Mouse (Mus musculus) embryo, embryonic 11 days (tissue): ENCODE measurements around the gene Rnf113a2.

ENCODE experiments used
- DNase-seq: peaks from one replicate; pipeline ENCODE4 v3.0.0-alpha.2; 2015

The Rnf113a2 gene

DNA sequence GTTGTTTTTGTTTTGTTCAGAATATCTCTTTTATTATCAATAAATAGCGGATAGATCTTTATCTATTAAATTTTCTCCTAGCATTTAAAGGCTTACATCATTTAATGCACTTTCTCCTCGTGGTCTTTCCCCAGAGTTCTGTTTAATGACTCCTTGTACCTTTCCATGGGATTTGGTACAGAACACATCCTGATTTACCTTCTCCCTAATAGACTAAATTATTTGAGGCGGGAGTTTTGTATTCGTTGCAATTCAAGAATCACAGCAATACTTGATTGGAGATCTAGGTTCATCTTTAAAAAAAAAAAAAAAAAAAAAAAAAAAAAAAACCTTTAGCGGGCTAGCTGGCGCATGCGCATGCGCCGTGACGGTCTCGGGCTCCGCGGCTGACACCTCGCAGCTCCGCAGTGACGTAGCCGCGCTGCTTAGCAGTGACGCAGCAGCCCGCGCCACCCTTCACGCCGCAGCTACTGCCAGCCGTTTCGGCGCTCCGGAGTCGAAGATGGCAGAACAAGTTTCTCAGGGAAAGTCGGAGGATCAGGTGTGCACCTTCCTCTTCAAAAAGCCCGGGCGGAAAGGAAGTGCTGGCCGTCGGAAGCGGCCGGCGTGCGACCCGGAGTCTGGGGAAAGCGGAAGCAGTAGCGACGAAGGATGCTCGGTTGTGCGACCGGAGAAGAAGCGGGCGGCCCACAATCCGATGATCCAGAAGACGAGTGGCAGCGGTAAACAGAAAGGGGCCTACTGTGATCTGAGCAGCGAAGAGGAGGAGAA is at the start of gene Rnf113a2:
Gene Rnf113a2 (plus strand): TSS at position 363 of the 771 bp plus-strand sequence.
- peak; percentile 94 for DNase-seq

DNA sequence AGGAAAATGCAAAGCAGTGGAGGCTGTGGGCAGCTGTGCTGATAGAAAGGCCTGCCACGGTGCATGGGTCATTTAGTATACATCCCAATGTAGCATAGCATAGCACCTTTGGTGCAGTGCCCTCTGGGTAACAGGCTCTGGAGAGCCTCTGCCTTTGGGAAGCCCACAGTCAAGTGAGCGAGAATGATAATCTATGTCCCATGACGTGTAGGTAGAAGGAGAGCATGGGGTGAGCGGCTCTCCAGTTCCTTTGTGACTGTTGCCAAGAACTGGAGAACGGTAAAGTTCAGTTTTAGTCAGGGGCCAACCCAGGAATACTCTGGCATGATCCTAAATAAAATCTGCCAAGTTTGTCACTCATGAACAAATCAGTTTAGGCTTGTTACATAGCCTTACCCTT is 45.3 kb upstream of the Rnf113a2 start:
- no peak for DNase-seq

DNA sequence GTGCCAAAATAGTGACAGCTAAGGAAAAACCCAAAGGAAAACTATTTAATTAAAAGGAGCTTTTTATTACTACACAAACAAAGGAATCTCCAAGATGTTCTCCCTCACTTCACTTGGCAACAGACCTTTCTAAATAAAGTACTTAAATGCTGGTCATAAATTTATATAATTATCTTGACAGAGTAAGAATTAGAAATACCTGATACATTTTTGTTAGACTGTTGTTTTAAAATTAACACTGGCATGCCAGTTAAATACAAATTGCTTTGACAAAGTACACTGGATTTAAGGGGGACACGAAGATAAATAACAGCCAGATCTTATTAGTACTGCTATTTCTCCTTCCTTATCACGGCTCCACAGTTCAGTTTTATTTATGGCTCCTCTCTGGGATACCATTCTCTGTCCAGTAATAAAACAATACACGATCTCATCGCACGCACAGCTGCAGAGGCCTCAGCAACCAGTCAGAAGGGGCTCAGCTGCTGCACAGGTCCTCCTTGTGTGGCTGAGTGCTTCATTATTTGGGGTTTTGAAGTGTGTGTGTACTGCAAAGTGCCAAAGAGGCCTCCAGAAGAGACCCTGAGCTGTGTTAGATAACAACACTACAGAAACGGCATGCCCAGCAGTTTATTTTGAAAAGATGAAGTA is 43.0 kb upstream of the Rnf113a2 start:
- DNase-seq = no peak

DNA sequence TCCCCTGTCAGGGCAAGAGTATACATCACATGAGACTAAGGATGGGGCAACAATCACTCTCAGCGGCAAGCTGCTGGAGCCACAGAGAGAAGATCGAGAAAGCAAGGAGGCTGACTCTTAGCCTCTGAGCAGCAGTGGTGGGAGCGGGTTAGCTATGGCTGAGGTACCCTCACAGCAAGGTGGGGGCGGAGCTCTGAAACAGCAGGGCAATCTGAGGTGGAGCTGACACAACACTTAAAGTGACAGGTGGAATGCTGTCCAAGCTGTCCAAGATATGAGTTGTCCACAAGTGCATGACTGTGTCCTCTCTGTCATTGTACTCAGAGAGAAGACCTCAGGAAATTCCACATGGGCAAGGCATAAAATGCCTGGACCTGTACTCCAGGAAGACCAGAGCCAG is 34.6 kb upstream of the Rnf113a2 start:
- DNase-seq = no peak

DNA sequence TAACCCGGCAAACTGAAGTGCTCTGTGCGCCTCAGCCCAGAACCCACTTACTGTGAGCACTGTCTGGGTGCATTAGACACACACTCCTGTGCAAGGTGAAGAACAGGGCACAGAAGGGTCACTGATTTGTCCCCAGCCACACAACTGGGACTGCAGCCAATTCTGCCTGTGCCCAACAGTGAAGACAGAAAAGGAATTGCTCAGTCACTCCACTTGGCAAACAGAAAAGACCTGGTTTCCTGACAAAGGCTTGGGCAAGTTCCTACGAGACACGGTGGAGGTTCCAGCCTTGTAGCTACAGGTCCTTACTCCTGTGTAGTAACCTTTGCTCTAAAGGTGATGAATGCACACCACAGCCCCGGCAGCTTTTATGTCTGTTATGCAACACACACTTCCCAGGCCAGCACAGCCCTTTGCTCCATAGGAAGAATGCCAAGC is 32.3 kb upstream of the Rnf113a2 start:
- DNase-seq = no peak

DNA sequence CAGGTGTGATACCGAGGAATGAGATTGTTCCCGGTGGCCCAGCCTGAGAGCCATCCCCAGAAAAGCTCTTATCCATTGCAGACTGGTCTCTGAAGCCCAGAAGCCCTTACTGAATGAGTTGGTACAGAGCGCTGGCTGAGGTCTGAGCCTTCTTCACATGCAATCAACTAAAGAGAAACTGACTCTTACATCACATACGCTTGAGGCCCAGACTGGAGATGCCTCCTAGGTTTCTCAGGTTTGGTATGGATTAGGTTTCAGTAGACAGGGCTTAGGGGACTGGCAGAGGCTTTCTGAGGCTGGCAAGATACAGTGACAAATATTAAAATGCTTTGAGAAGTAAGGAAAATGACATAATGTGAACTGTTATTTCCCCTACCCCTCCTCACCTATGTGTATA is 31.6 kb upstream of the Rnf113a2 start:
- no peak for DNase-seq

DNA sequence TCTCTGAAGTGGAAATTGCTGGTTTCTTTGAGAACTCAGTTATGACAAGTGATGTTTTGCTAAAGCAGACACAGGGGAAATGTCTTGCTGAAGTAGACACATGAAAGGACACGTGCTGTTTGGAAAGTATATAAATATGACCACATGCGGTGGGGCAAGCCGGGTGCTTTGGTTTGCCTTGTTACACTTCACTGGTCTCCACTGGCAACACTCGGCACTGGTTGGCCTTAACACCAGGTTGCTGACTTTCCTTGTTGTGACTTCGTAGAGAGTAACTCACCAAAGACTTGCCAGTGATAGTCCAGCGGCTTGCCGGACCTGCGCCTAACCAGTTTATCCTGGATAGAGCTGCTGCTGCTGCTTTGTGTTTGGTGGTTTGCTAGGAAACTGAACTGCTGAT is 28.9 kb upstream of the Rnf113a2 start:
- no peak for DNase-seq

DNA sequence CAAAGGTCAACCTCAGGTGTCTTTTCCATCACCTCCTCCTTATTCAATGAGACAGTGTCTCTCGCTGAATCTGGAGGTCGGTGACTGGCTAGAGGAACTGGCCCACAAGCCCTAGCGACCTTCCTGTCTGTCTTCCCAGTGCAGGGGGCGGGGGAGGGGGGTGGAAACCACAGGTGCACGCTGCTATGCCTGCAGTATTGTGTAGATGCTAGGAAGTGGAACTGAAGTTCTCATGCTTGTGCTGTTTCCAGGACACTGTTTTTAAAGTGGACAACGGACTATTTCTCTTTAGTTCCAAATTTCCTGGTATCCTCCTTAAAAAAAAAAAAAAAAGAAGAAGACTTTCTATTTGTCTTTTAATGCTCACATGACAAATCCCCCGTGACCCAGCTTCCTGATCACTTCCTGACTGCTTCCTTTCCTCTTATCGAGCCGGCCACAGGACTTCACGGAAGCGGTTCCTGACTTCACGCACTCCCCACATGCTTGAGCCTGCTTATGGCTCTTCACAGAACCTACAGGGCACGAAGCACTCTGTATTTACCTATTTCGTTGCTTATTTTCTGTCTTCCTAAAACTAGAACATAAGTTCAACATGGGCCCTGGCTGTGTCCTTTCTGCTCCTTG is 28.1 kb upstream of the Rnf113a2 start:
- DNase-seq = no peak

DNA sequence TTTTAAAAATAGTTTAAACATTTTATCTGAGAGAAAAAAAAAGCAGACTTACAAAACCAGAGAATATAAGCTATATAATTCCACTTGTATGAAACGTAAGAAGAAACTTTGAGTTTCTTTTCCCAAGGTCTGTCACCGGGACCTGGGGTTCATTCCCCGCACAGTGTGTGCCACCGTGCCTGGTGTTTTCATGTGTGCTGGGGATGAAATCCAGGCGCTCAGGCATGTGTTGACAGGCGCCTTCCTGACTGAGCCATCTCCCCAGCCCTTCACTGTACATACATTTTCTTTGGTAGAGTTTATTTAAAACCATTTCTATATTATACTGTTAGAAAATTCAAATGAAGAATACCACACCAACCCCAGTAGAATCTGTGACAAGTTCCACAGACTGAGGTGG is 26.7 kb upstream of the Rnf113a2 start:
- DNase-seq = no peak

DNA sequence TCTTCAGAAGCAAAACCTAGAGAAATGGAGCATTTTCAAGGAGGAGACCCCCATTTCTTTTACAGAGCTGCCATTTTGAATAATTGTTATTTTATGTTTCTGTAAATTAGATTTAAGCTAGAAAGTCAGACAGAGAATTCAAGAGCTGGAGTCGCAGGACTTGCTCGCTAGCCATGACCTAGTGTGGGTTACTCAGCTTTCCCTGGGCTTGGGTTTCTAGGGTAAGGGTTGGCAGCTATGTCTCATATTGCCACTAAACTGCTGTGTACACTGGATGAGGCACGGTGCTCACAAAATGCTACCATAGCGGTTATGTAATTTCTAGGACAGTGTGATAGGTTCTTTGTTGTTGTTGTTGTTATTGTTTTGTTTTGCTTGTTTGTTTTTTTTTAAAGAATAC is 24.3 kb upstream of the Rnf113a2 start:
- DNase-seq = no peak

DNA sequence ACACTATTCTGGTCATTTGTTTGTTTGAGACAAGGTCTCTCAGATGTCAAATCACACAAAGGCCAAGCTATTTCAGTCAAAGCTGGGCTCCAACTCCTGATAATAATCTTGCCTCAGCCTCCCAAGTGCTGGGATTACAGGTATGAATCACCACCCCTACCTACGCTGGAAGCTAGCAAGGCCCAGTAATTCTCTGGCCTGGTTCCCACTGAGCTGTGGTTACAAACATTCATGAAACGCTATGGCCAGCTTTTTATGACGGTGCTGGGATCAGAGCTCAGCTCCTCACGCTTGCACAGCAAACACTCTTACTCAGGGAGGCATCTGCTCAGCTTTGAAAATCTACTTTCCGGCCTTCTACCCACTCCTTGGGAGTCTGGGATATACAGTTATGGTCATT is 23.1 kb upstream of the Rnf113a2 start:
- no peak for DNase-seq

DNA sequence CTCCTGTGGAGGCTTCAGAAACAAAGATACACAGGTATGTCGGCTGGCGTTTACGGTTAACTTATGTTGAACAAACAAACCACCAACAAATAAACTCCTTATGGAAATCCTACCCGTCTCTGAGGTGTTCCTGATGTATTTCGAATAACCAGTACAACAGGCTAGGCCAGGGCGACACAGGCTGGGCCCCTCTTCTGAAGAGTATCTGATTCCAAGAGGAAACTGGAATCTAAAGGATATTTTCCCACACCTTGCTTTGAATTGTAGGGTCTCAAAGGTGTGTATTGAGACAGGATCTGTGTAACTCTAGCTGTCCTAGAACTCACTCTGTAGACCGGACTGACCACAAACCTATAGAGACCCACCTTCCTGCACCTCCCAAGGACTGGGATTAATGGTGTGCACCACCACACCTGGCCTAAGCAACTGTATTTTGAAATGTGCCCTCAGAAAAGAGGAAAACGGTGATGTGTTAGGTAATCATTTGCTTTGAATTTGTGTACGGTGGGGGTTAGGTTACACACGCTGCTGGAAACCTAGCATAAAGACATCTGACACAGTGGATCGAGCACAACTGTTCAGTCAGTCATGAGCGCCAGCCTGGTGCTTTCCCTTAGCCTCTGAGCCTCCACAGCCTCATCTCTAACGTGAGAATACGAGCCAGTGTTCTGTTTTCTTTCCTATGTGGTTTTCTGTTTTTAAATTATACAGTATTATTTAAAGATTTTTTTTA is 19.9 kb upstream of the Rnf113a2 start:
- DNase-seq = no peak

DNA sequence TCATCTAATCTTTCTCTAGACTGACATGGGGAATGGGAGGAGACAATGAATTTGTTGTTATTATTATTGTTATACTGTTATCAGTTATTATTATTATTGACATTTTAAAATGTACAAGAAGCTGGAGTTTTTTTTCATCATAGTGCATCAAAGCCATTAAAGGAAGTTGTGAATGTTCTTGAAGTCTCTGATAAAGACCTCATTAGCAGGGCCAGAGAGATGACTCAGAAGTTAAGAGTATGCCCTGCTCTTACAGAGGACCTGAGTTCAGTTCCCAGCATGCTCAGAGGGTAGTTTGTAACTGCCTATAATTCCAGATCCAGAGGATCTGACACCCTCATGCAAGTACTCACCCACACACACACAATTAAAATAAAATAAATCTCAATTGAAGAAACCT is 19.3 kb upstream of the Rnf113a2 start:
- no peak for DNase-seq

DNA sequence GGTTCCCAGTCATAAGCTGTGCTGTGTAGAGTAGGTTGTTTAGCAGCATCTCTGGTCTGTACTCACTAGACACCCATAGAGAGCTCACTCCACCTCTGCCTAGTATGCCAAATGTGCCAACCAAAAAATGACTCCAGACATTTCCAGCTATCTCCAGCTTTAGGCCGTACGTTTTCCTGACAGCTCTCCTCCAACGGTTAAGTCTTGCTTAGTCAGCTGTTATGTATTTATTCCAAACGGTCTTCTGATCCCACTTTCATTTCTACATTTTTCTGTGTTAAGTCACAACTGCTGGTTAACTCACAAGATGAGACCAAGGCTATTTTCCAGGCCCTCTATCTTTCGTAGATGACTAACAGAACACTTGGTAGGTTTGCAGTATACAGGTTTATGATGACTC is 18.4 kb upstream of the Rnf113a2 start:
- no peak for DNase-seq

DNA sequence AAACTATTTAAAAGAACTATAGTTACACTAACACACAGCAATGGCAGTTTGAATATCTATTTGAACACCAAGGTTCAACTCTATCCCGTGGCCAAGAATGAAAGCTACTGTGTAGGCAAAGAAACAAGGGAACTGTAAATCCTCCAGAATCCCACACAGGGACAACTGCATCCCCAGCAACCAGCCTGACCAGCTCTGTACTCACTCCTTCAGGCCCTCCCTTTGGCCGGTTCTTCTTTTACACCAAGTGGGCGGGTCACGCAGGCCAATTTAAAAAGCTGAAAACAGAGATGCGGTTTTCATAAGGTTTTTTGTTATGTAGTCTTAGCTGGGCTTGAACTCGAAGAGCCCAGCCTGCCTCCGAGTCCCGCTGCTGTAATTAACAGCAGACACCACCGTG is 17.9 kb upstream of the Rnf113a2 start:
- DNase-seq = no peak

DNA sequence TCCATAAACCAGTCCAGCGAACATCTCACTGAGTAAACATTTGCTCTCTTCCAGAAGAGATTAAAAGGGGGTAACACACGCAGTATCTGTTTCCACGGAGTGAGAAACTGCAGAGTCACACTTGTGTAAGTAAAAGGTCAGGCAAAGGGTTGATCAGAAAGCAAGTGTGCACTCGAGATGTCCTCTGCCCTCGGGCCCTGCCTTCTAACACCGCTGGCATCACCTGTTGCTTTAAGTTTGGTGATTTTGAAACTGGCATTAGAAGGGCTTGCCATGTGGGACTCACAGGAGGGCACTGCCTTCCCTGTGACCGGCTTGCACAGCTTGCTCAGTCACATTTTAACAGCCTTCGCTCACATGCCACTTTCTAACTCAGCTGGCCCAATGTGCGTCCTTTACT is 17.3 kb upstream of the Rnf113a2 start:
- DNase-seq = no peak

DNA sequence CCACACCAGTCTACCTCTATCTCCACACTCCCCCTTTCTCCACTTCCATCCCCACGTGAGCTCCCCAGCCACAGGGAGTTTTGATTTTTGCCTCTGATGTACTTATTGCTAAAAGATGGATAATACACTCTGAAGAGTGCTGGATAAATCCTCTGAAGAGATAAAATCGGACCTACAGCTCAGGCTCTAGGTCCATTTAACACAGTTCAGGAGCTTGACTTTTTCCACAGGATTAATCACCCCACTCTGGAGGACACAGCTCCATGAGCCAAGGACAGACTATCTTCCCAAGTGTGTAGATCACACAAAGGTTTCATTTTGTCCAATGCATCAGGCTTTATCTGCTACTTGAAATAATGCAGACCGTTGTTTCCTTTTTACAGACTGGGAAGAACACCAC is 16.9 kb upstream of the Rnf113a2 start:
- no peak for DNase-seq

DNA sequence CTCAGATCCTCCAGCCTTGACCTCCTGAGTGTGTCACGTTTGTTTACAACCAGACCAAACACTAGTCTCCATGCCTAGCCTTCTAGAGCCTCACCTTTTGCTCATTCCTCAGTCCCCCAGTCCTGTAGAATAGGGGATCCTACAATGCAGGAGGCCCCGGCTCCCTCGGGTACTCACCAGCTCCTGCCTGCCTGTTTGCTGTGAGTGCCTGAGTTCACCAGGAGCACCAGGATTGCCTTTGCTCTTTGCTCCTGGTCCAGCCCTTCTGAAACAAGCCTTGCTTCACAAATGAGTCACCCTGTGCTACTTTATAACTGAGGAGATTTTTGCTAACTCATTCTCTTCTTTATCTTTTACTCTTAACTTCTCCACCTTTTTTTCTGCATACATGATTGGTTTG is 16.3 kb upstream of the Rnf113a2 start:
- no peak for DNase-seq

DNA sequence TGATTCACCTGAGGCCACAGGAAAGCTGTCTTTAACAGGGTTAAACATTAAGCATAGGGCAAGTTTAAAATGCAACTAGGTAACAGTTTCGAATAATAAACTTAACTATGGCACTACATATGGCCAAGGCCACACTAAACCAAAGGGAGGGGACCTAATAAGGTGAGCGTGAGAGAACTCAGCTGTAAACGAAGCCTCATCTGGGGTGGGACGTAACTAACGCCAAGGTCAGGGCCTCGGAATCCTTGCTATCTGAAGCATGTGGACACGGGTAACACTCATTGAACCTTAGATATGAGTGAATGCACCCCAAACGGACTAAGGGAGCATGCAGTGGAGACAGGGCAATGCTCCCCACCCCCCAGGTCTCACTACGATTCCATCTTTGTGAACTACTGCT is 14.1 kb upstream of the Rnf113a2 start:
- no peak for DNase-seq

DNA sequence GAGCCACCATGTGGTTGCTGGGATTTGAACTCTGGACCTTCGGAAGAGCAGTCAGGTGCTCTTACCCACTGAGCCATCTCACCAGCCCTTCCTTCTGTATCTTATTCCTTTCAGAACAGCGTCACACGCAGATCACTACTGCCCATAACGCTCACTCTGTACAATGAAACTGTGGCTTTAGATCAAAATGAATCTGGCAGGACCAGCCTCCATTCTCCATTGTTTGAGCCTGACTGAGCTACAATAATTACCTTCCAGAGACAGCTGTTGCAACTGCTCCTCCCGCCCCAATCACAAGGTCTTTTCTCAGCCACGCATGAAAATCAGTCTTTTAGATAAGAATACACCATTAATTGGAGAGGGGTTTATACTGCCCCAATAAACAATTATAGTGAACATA is 12.5 kb upstream of the Rnf113a2 start:
- DNase-seq = no peak

DNA sequence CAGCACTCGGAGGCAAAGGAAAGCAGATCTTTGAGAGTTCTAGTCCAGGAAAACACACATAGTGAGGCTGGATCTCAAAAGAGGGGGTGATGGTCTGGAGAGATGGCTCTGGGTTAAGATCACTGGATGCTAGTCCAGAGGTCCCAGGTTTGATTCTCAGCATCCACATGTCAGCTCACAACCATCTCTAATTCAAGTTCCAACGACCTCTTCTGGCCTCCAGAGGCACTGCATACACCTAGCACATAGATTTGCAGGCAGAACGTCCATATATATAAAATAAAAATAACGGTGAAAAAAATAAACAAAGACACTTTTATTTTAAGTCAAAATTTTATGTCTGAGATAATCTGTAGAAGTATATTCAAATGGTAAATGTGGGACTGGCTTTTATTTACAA is 9.7 kb upstream of the Rnf113a2 start:
- no peak for DNase-seq

DNA sequence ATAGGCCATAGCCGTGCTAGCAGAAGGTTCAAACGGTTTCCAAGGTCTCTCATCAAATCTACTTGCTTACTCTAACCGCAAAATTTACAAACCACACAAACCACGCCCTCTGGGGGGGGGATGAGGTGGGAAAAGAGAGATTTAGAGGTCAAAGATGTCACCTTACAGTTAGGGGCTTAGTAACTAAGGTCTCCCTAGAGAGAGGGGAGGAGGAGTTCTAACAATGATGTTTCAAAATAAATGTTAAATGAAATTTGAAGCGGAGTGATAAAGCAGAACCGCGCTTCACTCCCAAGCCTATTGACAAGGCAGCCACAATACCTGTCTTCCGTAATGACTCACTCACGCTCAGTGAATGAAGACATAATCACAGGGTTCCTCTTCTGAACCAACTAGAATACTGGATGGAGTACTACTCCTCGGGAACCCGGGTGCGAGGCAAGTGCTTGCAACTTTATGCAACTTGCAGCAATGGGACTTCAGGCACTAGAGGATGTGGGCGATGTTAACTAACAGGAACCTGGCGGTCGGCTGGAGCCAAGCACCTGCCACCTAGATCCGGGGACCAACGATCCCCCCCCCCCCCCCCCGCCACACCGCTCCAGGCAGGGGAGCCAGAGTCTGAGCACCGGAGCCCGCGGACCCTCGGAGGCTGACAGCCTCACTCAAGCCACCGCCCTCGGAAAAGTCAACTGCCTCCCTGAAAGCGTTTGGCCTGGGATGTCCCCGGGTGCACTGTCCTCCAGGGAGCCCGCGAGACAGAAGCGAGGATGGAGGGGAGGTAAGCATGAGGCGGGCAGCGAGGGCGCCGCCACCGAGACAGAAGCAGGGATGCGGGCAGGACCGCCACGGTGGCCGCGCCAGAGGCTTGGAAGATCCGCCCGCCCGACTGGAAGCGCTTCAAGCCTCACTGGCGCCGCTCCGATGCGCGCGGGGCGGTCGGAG is 8.8 kb upstream of the Rnf113a2 start:
- peak; percentile 14 for DNase-seq
